Mouse (Mus musculus) lung, postnatal 0 days (tissue): ENCODE results near the gene Tmem136. TPM values are rescaled to one million over a fixed set of nuclear protein-coding genes. Genes with fewer than 3 reads are reported as not detected.

ENCODE experiments used
- ATAC-seq: fragments of 200-750 bp; cut with Nextera tagmentation; 2 replicates; pipeline ENCODE4 v1.8.0; 2017; ENCODE audit warnings: moderate library complexity
- DNase-seq: peaks from one replicate; pipeline ENCODE4 v3.0.0-alpha.2; 2016; ENCODE audit warnings: low spot score
- H3K27ac ChIP-seq: fragments of 300-500 bp; sonication (generic); 2 replicates; pipeline ENCODE4 v1.5.1; 2014; ENCODE audit warnings: antibody characterized with exemption, mild to moderate bottlenecking, low read length, mixed read lengths
- H3K27me3 ChIP-seq: fragments of 300-500 bp; sonication (generic); replicated peaks from 2 replicates; pipeline ENCODE4 v1.6.1; 2014; ENCODE audit warnings: low read length, mixed read lengths; ENCODE audit not compliant: insufficient read depth
- H3K36me3 ChIP-seq: fragments of 300-500 bp; sonication (generic); 2 replicates; pipeline ENCODE4 v1.6.1; 2014; ENCODE audit warnings: low read length, mixed read lengths; ENCODE audit not compliant: insufficient read depth
- H3K4me1 ChIP-seq: fragments of 300-500 bp; sonication (generic); 2 replicates; pipeline ENCODE4 v1.6.1; 2014; ENCODE audit warnings: antibody characterized with exemption, low read depth, low read length, mixed read lengths; ENCODE audit not compliant: insufficient read depth
- H3K4me2 ChIP-seq: fragments of 300-500 bp; sonication (generic); replicated peaks from 2 replicates; pipeline ENCODE4 v1.6.1; 2014; ENCODE audit warnings: low read depth, mild to moderate bottlenecking, low read length, moderate library complexity, mixed read lengths
- H3K4me3 ChIP-seq: fragments of 300-500 bp; sonication (generic); 2 replicates; pipeline ENCODE4 v1.5.1; 2014; ENCODE audit warnings: low read depth, low read length
- H3K9ac ChIP-seq: fragments of 300-500 bp; sonication (generic); replicated peaks from 2 replicates; pipeline ENCODE4 v1.6.1; 2014; ENCODE audit warnings: low read depth, mild to moderate bottlenecking
- H3K9me3 ChIP-seq: fragments of 300-500 bp; sonication (generic); 2 replicates; pipeline ENCODE4 v1.6.1; 2016; ENCODE audit warnings: low read length, mixed read lengths
- CTCF ChIP-seq: IDR thresholded peaks from 2 replicates; pipeline ENCODE4 v1.5.1; 2016; ENCODE audit warnings: antibody characterized with exemption, mild to moderate bottlenecking
- EP300 ChIP-seq: IDR thresholded peaks from 2 replicates; pipeline ENCODE4 v1.6.1; 2016; ENCODE audit warnings: antibody characterized with exemption, mild to moderate bottlenecking, control low read depth
- WGBS: fragments of 180-500 bp; shearing (Covaris S2); extraction: QIAGEN DNeasy Blood & Tissue Kit; methylation state at CpG from one replicate; pipeline ENCODE4 v1.1.7; 2014; 5-methylcytosine and 5-hydroxymethylcytosine counted together
- polyA plus RNA-seq: library from polyadenylated mRNA; unstranded; fragments of >200 nt; fragmentation: Nextera tagmentation; extraction: Ambion mirVana; gene quantifications from 2 replicates; pipeline ENCODE4 v1.2.1, GENCODE M21; 2015

Gene Tmem136
- polyA plus RNA-seq, 1 experiment from 2014 or later: 2.8 TPM

- H3K27ac ChIP-seq: no peak overlapping the region
- whole genome bisulfite sequencing: 69% methylated on average over 8 of the region's 8 CpGs
Measured at GRCm38 (mm10) chr9:43110286-43110980, 5.9 kb downstream of the Tmem136 start.

GRCm38 (mm10) chr9:43109125-43109524 is 7.2 kb downstream of the Tmem136 start:
- Histone ChIP-seq H3K4me2 (no peak overlapping the region), H3K27ac (no peak overlapping the region), H3K9ac (no peak overlapping the region), H3K4me1 (0 out of 2 replicates have a peak, but pooled peaks cover 2% of the 10 kb centered on the region), H3K9me3 (no peaks in the 10 kb centered on the region), H3K4me3 (no peak overlapping the region), H3K36me3 (no peaks in the 10 kb centered on the region), H3K27me3 (no peaks in the 10 kb centered on the region)
- no peak for TF ChIP-seq CTCF
- TF ChIP-seq EP300: no peak
- WGBS: 86% methylated on average over 7 of the region's 7 CpGs
- DNase-seq: no peak
- no peak for ATAC-seq

More at GRCm38 (mm10) chr9:43110286-43110980, 5.9 kb downstream of the Tmem136 start:
- no peaks in the 10 kb centered on the region for H3K9me3 ChIP-seq
- no peak overlapping the region for H3K4me3 ChIP-seq
- no peak overlapping the region for H3K9ac ChIP-seq
- no peak; the same call in 1 of the 2 replicates for TF ChIP-seq CTCF
- TF ChIP-seq EP300: no peak
- 0 out of 2 replicates have a peak, but pooled peaks cover 2% of the 10 kb centered on the region for H3K4me1 ChIP-seq
- no peak overlapping the region for H3K4me2 ChIP-seq
- H3K36me3 ChIP-seq: no peaks in the 10 kb centered on the region
- peak; percentile 77 for DNase-seq
- H3K27me3 ChIP-seq: no peaks in the 10 kb centered on the region
- ATAC-seq: no peak

- no peak overlapping the region for H3K27ac ChIP-seq
- H3K4me2 ChIP-seq: no peak overlapping the region
- no peaks in the 10 kb centered on the region for H3K27me3 ChIP-seq
- ATAC-seq (no peak), DNase-seq (no peak)
- H3K36me3 ChIP-seq: no peaks in the 10 kb centered on the region
- H3K4me1 ChIP-seq: 0 out of 2 replicates have a peak, but pooled peaks cover 2% of the 10 kb centered on the region
- TF ChIP-seq CTCF (no peak), EP300 (no peak)
- H3K9ac ChIP-seq: no peak overlapping the region
- no peak overlapping the region for H3K4me3 ChIP-seq
- no peaks in the 10 kb centered on the region for H3K9me3 ChIP-seq
- 63% methylated on average over 3 of the region's 3 CpGs for WGBS
Measured at GRCm38 (mm10) chr9:43108721-43109120, 7.6 kb downstream of the Tmem136 start.

GRCm38 (mm10) chr9:43108081-43108480 is 8.3 kb downstream of the Tmem136 start:
- H3K4me2 ChIP-seq: no peak overlapping the region
- WGBS: 68% methylated on average over 1 of the region's 1 CpGs
- no peaks in the 10 kb centered on the region for H3K36me3 ChIP-seq
- H3K4me3 ChIP-seq: no peak overlapping the region
- no peak for DNase-seq
- no peak overlapping the region for H3K27ac ChIP-seq
- TF ChIP-seq EP300 (no peak), CTCF (no peak)
- H3K9ac ChIP-seq: no peak overlapping the region
- no peak for ATAC-seq
- H3K9me3 ChIP-seq: no peaks in the 10 kb centered on the region
- 0 out of 2 replicates have a peak, but pooled peaks cover 2% of the 10 kb centered on the region for H3K4me1 ChIP-seq
- H3K27me3 ChIP-seq: no peaks in the 10 kb centered on the region

GRCm38 (mm10) chr9:43107555-43107954 is 8.8 kb downstream of the Tmem136 start:
- DNase-seq: no peak
- TF ChIP-seq CTCF (no peak), EP300 (no peak)
- Histone ChIP-seq H3K27ac (peak overlapping the region; percentile 97; the same call in 1 of the 2 replicates), H3K9ac (no peak overlapping the region), H3K36me3 (no peaks in the 10 kb centered on the region), H3K9me3 (no peaks in the 10 kb centered on the region), H3K4me1 (peaks cover 4% of the 10 kb centered on the region; the same call in 1 of the 2 replicates), H3K4me2 (peak overlapping the region; percentile 78), H3K4me3 (no peak overlapping the region), H3K27me3 (no peaks in the 10 kb centered on the region)
- ATAC-seq: no peak
- WGBS: 36% methylated on average over 5 of the region's 5 CpGs

- H3K36me3 ChIP-seq: no peaks in the 10 kb centered on the region
- 14% methylated on average over 10 of the region's 10 CpGs for WGBS
- H3K9me3 ChIP-seq: no peaks in the 10 kb centered on the region
- 0 out of 2 replicates have a peak, but pooled peaks have one; percentile 44 for TF ChIP-seq EP300
- TF ChIP-seq CTCF: peak; percentile 77
- H3K4me2 ChIP-seq: peak within 1 kb of the TSS; percentile 78
- H3K4me3 ChIP-seq: peak within 1 kb of the TSS; percentile 95
- H3K27me3 ChIP-seq: no peaks in the 10 kb centered on the region
- peaks cover 6% of the 10 kb centered on the region; the same call in 1 of the 2 replicates for H3K4me1 ChIP-seq
- ATAC-seq (no peak), DNase-seq (peak; percentile 93)
- peak within 1 kb of the TSS; percentile 87 for H3K9ac ChIP-seq
- peak within 1 kb of the TSS; percentile 97 for H3K27ac ChIP-seq
Measured at GRCm38 (mm10) chr9:43107187-43107517, 9.2 kb downstream of the Tmem136 start, which contains the start of gene Arhgef12. TSS of gene Arhgef12 (minus strand) at chr9:43107239.
